Mouse (Mus musculus): Measurements from ENCODE around the gene Slc25a4.

- TF ChIP-seq CTCF (IDR thresholded peaks at IDR 0.05; ENCODE audit: borderline replicate concordance, extremely low read depth, insufficient read depth, insufficient read length) = no peak
- TF ChIP-seq POLR2A (IDR thresholded peaks at IDR 0.05; ENCODE audit: borderline replicate concordance, extremely low read depth, insufficient read depth, insufficient read length, poor library complexity, severe bottlenecking) = no peak
Measured at GRCm38 (mm10) chr8:46225501-46225900, 14.4 kb upstream of the Slc25a4 start.
